Mouse (Mus musculus) embryonic facial prominence, embryonic 14.5 days (tissue): ENCODE results near the gene Ppp1r13b. TPM values are rescaled to one million over a fixed set of nuclear protein-coding genes. Genes with fewer than 3 reads are reported as not detected.

ENCODE experiments used
- ATAC-seq: fragments of 200-750 bp; cut with Nextera tagmentation; 2 replicates; pipeline ENCODE4 v1.8.0; 2017; ENCODE audit warnings: low read depth, moderate number of reproducible peaks, moderate TSS enrichment
- DNase-seq: peaks from one replicate; pipeline ENCODE4 v3.0.0-alpha.2; 2015; ENCODE audit warnings: low spot score
- H3K27ac ChIP-seq: fragments of 300-500 bp; sonication (generic); replicated peaks from 2 replicates; pipeline ENCODE4 v1.5.1; 2014; ENCODE audit warnings: low read depth, mild to moderate bottlenecking, low read length, moderate library complexity
- H3K27me3 ChIP-seq: fragments of 300-500 bp; sonication (generic); replicated peaks from 2 replicates; pipeline ENCODE4 v1.6.1; 2014; ENCODE audit warnings: low read length; ENCODE audit not compliant: control insufficient read depth, insufficient read depth
- H3K36me3 ChIP-seq: fragments of 300-500 bp; sonication (generic); 2 replicates; pipeline ENCODE4 v1.6.1; 2014; ENCODE audit warnings: low read length, mixed read lengths; ENCODE audit not compliant: control insufficient read depth, insufficient read depth
- H3K4me1 ChIP-seq: fragments of 300-500 bp; sonication (generic); 2 replicates; pipeline ENCODE4 v1.6.1; 2014; ENCODE audit warnings: antibody characterized with exemption, low read length; ENCODE audit not compliant: control insufficient read depth, insufficient read depth
- H3K4me2 ChIP-seq: fragments of 300-500 bp; sonication (generic); 2 replicates; pipeline ENCODE4 v1.6.1; 2014; ENCODE audit warnings: low read depth, mild to moderate bottlenecking, low read length, moderate library complexity, mixed read lengths
- H3K4me3 ChIP-seq: fragments of 300-500 bp; sonication (generic); 2 replicates; pipeline ENCODE4 v1.5.1; 2014; ENCODE audit warnings: low read depth, mild to moderate bottlenecking, low read length
- H3K9ac ChIP-seq: fragments of 300-500 bp; sonication (generic); 2 replicates; pipeline ENCODE4 v1.6.1; 2014; ENCODE audit warnings: low read depth, mild to moderate bottlenecking, low read length, moderate library complexity, mixed read lengths
- H3K9me3 ChIP-seq: fragments of 300-500 bp; sonication (generic); 2 replicates; pipeline ENCODE4 v1.6.1; 2016; ENCODE audit warnings: low read length; ENCODE audit not compliant: control insufficient read depth
- WGBS: fragments of 180-500 bp; shearing (Covaris S2); extraction: QIAGEN DNeasy Blood & Tissue Kit; methylation state at CpG from one replicate; pipeline ENCODE4 v1.1.7; 2014; 5-methylcytosine and 5-hydroxymethylcytosine counted together
- polyA plus RNA-seq: library from polyadenylated mRNA; unstranded; fragments of >200 nt; fragmentation: Nextera tagmentation; extraction: Ambion mirVana; gene quantifications from 2 replicates; pipeline ENCODE4 v1.2.1, GENCODE M21; 2014

Gene Ppp1r13b
- polyA plus RNA-seq, 1 experiment from 2014 or later: 15.3 TPM

DNA sequence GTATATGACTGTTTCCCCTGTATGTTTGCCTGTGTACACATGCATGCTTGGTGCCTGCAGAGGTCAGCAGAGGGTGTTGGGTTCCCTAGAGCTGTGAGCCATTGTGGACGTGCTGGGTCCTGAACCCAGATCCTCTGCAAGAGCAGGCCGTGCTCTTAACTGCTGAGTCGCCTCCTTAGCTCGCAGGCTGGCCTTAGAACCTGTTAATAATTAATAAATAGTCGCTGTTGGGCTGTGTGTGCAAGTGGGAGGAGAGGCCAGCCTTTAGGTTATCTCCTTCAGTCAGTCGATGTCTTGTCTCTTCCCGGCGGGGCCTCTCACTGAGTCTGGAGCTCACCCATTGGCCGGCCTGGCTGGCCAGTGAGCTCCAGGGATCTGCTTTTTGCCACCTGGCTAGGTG is 90.9 kb downstream of the Ppp1r13b start:
- DNase-seq (no peak), ATAC-seq (no peak)
- Histone ChIP-seq H3K36me3 (peaks cover 3% of the 10 kb centered on the region; the same call in 1 of the 2 replicates), H3K4me2 (peak overlapping the region; percentile 67), H3K27me3 (no peaks in the 10 kb centered on the region), H3K27ac (no peak overlapping the region), H3K9ac (peak overlapping the region; percentile 46), H3K4me3 (no peak overlapping the region), H3K9me3 (no peaks in the 10 kb centered on the region), H3K4me1 (peaks cover 30% of the 10 kb centered on the region)
- WGBS: 71% methylated on average over 9 of the region's 9 CpGs

DNA sequence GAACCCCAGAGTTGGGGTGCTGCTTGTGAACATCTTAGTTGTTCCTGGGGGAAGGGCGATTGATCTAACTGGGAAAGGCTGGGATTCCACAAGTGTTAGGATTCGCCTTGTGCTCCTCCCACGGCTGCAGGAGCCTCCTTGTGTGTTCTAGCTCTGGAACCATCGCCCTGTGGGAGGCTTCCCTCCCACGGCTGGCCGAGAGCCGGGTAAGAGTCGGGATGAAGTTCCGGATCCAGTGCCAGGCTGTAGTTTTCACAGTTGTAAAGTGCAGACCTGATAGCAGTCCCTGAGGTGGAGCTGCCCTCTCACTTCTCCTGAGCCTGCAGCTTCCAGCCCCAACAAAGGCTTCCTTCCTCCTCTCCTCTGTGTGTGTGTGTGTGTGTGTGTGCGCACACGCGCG is 91.4 kb downstream of the Ppp1r13b start:
- peak overlapping the region; percentile 67 for H3K4me2 ChIP-seq
- peaks cover 30% of the 10 kb centered on the region for H3K4me1 ChIP-seq
- H3K4me3 ChIP-seq: no peak overlapping the region
- H3K27ac ChIP-seq: no peak overlapping the region
- 64% methylated on average over 13 of the region's 13 CpGs for WGBS
- H3K9me3 ChIP-seq: no peaks in the 10 kb centered on the region
- no peaks in the 10 kb centered on the region for H3K27me3 ChIP-seq
- ATAC-seq: no peak
- no peak for DNase-seq
- H3K36me3 ChIP-seq: peaks cover 4% of the 10 kb centered on the region; the same call in 1 of the 2 replicates
- H3K9ac ChIP-seq: peak overlapping the region; percentile 46

GRCm38 (mm10) chr12:111814769-111815762 is 92.8 kb downstream of the Ppp1r13b start:
- no peaks in the 10 kb centered on the region for H3K9me3 ChIP-seq
- peak overlapping the region; percentile 67 for H3K4me2 ChIP-seq
- DNase-seq (peak; percentile 20), ATAC-seq (no peak)
- H3K36me3 ChIP-seq: peaks cover 7% of the 10 kb centered on the region; the same call in 1 of the 2 replicates
- H3K4me1 ChIP-seq: peaks cover 30% of the 10 kb centered on the region
- peak overlapping the region; percentile 87 for H3K9ac ChIP-seq
- no peaks in the 10 kb centered on the region for H3K27me3 ChIP-seq
- H3K4me3 ChIP-seq: peak overlapping the region; percentile 83
- 21% methylated on average over 19 of the region's 19 CpGs for WGBS
- H3K27ac ChIP-seq: peak overlapping the region; percentile 92

DNA sequence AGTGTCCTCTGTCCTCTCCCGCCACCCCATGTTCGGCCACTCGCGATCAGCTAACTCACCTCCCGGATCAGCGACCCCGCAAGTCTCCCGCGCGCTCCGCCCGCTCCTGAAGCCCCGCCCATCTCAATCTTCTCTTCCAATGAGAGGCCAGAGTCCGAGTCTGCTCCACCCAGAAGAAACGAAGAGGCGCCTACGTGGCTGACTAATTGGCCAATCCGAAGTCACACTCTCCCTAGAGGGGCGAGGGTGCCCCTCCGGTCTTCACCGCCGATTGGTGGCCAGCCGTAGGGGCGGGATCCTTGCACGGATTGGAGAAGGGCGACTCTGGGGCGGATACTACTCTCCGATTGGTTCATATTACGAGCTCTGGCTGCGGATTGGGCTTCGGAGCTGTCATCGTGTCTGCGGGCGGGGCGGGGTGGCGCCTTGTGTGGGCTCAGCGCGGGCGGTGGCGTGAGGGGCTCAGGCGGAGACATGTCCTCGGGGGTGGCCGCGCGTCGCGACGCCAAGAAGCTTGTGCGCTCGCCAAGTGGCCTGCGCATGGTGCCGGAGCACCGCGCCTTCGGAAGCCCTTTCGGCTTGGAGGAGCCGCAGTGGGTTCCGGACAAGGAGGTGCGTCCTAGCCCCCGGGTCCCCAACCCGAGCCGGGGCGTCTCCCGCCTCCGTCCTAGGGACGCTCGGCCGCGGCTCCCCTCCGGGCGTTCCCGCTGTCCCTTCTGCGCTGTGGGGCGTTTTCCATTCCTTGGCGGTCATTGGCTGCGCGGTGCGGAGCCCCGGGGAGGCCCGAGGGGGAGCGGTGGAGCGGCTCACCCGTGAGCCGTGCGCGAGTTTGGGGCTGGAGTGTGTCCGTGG is 93.9 kb downstream of the Ppp1r13b start, which contains the start of the genes Xrcc3 and Zfyve21:
Gene Xrcc3, minus strand, starts transcription at position 108 of the 852 bp plus-strand sequence.
Gene Zfyve21, plus strand, starts transcription at position 405 of the 852 bp plus-strand sequence.
- Histone ChIP-seq H3K36me3 (peaks cover 7% of the 10 kb centered on the region), H3K4me3 (peak within 1 kb of the TSS; percentile 83), H3K4me2 (peak within 1 kb of the TSS; percentile 90), H3K27me3 (no peaks in the 10 kb centered on the region), H3K27ac (peak within 1 kb of the TSS; percentile 92), H3K9ac (peak within 1 kb of the TSS; percentile 87), H3K4me1 (peaks cover 30% of the 10 kb centered on the region), H3K9me3 (no peaks in the 10 kb centered on the region)
- peak; percentile 100 for DNase-seq
- peak; percentile 99 for ATAC-seq
- WGBS: 2% methylated on average over 43 of the region's 87 CpGs

GRCm38 (mm10) chr12:111813111-111813765 is 94.7 kb downstream of the Ppp1r13b start:
- no peaks in the 10 kb centered on the region for H3K9me3 ChIP-seq
- no peak for ATAC-seq
- DNase-seq: peak; percentile 8
- peak overlapping the region; percentile 90 for H3K4me2 ChIP-seq
- peak overlapping the region; percentile 72 for H3K9ac ChIP-seq
- WGBS: 7% methylated on average over 17 of the region's 27 CpGs
- H3K27me3 ChIP-seq: no peaks in the 10 kb centered on the region
- peaks cover 15% of the 10 kb centered on the region for H3K36me3 ChIP-seq
- H3K4me3 ChIP-seq: peak overlapping the region; percentile 83
- H3K4me1 ChIP-seq: peaks cover 30% of the 10 kb centered on the region
- H3K27ac ChIP-seq: no peak overlapping the region; the same call in 1 of the 2 replicates

DNA sequence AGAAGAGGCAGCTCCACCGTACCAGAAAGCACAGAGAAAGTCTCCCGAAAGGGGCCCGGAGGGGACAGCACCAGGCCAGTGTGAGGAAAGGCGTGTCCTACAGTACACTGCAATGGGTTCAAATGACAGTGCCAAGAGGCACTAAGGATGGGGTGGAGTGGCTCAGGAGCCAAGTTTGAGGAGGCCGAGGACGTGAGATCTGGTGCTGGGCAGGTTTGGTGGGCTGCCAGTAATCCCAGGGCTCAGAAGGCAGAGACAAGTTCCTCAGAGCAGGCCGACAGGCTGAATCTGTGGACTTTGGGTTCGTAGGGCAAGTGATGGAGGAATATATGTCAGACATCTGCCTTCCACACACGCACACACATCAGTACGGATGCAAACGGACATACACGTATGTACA is 95.3 kb downstream of the Ppp1r13b start:
- Histone ChIP-seq H3K36me3 (peaks cover 20% of the 10 kb centered on the region), H3K4me3 (peak overlapping the region; percentile 83), H3K9me3 (no peaks in the 10 kb centered on the region), H3K27ac (no peak overlapping the region), H3K9ac (peak overlapping the region; percentile 72), H3K4me1 (peaks cover 30% of the 10 kb centered on the region), H3K27me3 (no peaks in the 10 kb centered on the region), H3K4me2 (peak overlapping the region; percentile 90)
- DNase-seq (no peak), ATAC-seq (no peak)
- WGBS: 60% methylated on average over 12 of the region's 12 CpGs

DNA sequence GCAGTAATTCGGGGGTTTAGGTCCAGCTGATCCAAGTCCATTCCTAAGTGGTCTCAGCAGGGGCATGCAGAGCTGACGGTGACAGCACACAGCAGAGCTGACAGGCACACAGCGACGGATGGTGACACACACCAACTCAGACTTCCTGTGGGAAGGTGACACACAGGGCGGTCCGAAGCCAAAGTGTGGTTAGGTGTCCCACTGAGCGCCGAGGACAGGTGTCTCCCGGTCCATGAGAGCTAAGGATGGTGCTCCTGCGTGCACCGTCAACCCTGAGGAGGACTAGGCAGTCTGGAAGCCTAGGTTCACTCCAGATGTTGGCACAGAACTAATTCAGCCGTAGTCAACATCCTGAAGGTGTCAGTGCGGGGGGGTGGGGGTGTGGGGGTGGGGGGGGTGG is 95.8 kb downstream of the Ppp1r13b start:
- Histone ChIP-seq H3K27me3 (no peaks in the 10 kb centered on the region), H3K4me3 (no peak overlapping the region), H3K4me2 (no peak overlapping the region), H3K9ac (no peak overlapping the region), H3K36me3 (peaks cover 23% of the 10 kb centered on the region), H3K4me1 (peaks cover 29% of the 10 kb centered on the region), H3K27ac (no peak overlapping the region), H3K9me3 (no peaks in the 10 kb centered on the region)
- ATAC-seq (no peak), DNase-seq (no peak)
- WGBS: 86% methylated on average over 11 of the region's 13 CpGs

GRCm38 (mm10) chr12:111809762-111810161 is 98.1 kb downstream of the Ppp1r13b start:
- no peaks in the 10 kb centered on the region for H3K27me3 ChIP-seq
- peak overlapping the region; percentile 35 for H3K9ac ChIP-seq
- no peaks in the 10 kb centered on the region for H3K9me3 ChIP-seq
- peak overlapping the region; percentile 52 for H3K27ac ChIP-seq
- H3K4me3 ChIP-seq: no peak overlapping the region
- ATAC-seq (peak; percentile 48), DNase-seq (peak; percentile 84)
- 5% methylated on average over 7 of the region's 9 CpGs for WGBS
- H3K4me2 ChIP-seq: peak overlapping the region; percentile 11; the same call in 1 of the 2 replicates
- H3K36me3 ChIP-seq: peaks cover 46% of the 10 kb centered on the region
- peaks cover 10% of the 10 kb centered on the region for H3K4me1 ChIP-seq
